Mouse (Mus musculus) embryonic facial prominence, embryonic 13.5 days (tissue): ENCODE data around the gene Gpalpp1. TPM values are rescaled to one million over a fixed set of nuclear protein-coding genes. Genes with fewer than 3 reads are reported as not detected.

Experiments used
- ATAC-seq: fragments of 200-750 bp; cut with Nextera tagmentation; 2 replicates; pipeline ENCODE4 v1.8.0; 2017; ENCODE audit warnings: low read depth; ENCODE audit not compliant: insufficient number of reproducible peaks, insufficient read depth, low FRiP score, low TSS enrichment
- H3K27ac ChIP-seq: fragments of 300-500 bp; sonication (generic); 2 replicates; pipeline ENCODE4 v1.5.1; 2015; ENCODE audit warnings: moderate library complexity, mild to moderate bottlenecking, inconsistent platforms
- H3K27me3 ChIP-seq: fragments of 300-500 bp; sonication (generic); 2 replicates; pipeline ENCODE4 v1.6.1; 2015; ENCODE audit warnings: mild to moderate bottlenecking, inconsistent platforms
- H3K36me3 ChIP-seq: fragments of 300-500 bp; sonication (generic); 2 replicates; pipeline ENCODE4 v1.6.1; 2015; ENCODE audit warnings: mild to moderate bottlenecking, inconsistent platforms
- H3K4me1 ChIP-seq: fragments of 300-500 bp; sonication (generic); 2 replicates; pipeline ENCODE4 v1.6.1; 2015; ENCODE audit warnings: inconsistent platforms
- H3K4me2 ChIP-seq: fragments of 300-500 bp; sonication (generic); 2 replicates; pipeline ENCODE4 v1.6.1; 2015; ENCODE audit warnings: moderate library complexity, mild to moderate bottlenecking, inconsistent platforms
- H3K4me3 ChIP-seq: fragments of 300-500 bp; sonication (generic); 2 replicates; pipeline ENCODE4 v1.5.1; 2015; ENCODE audit warnings: mild to moderate bottlenecking, inconsistent platforms
- H3K9ac ChIP-seq: fragments of 300-500 bp; sonication (generic); 2 replicates; pipeline ENCODE4 v1.6.1; 2015; ENCODE audit warnings: mild to moderate bottlenecking, inconsistent platforms
- H3K9me3 ChIP-seq: fragments of 300-500 bp; sonication (generic); 2 replicates; pipeline ENCODE4 v1.6.1; 2016; ENCODE audit warnings: inconsistent platforms
- WGBS: fragments of 180-500 bp; shearing (Covaris S2); methylation state at CpG from one replicate; pipeline ENCODE4 v1.1.7; 2015; ENCODE audit warnings: mixed read lengths; 5-methylcytosine and 5-hydroxymethylcytosine counted together
- polyA plus RNA-seq: library from polyadenylated mRNA; unstranded; fragments of >200 nt; fragmentation: Nextera tagmentation; extraction: Ambion mirVana; gene quantifications from 2 replicates; pipeline ENCODE4 v1.2.1, GENCODE M21; 2015

The Gpalpp1 gene
- polyA plus RNA-seq, 1 experiment from 2014 or later, result 12.7 TPM

DNA sequence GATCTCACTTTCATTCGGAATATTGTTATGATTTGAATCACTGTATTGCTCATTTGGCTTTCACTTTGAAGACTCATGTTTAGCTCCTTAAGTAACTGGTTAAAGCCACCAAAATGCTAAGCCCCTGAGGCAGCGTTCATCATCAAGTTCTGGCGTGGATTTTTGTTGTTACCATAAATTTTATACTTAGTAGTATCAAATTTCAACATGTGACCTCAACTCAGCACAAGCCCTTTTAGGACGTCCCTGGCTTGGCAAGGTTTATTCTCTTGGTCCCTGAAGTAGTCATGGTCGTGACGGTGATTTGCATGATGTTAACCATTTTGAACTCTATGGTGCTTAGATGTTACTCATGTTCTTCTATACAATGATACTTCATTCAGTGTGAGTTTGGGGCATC, 36.5 kb upstream of the Gpalpp1 start:
- Histone ChIP-seq H3K36me3 (no peaks in the 10 kb centered on the region), H3K4me2 (no peak overlapping the region), H3K27ac (no peak overlapping the region), H3K4me1 (peaks cover 20% of the 10 kb centered on the region), H3K9ac (no peak overlapping the region), H3K9me3 (no peaks in the 10 kb centered on the region), H3K4me3 (no peak overlapping the region), H3K27me3 (no peaks in the 10 kb centered on the region)
- ATAC-seq, result no peak
- WGBS, result 48% methylated on average over 6 of the region's 6 CpGs

DNA sequence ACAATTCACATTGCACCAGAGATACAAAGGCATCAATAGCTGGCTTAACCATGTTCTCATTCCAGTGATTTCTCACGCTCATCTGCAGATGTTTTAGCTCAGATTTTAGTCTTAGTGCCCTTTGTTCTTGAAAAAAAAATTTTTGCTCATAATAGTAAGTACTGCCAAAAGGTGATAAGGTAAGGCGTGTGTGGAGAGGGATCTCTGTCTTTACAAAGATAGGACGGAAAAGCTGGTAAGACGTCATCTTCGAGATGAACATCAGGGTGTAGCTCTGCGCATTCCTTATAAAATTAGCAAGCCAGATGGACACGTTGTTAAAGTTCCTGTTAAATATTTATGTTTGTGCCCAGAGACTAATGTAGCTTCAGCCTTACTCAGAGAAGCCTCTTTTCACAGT, 35.3 kb upstream of the Gpalpp1 start:
- H3K9ac ChIP-seq, result no peak overlapping the region

DNA sequence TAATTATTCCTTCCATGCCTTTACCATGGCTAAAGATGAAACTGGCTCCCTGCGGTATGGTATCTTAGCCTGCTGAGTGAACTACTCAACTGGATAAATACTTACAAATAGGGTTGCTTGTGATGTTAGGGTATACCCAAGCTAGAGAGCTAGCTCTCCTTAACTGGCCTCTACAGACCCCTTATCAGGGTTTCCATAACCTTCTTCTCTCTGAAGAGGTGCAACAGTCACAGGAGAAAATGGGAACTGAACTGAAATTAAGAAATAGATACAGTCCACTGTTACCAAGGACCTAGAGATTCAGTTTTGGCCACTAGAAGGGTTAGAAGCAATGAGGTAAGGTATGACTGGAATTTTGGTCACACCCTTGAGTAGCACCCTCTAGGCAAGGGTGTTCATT, 34.7 kb upstream of the Gpalpp1 start:
- ATAC-seq, result no peak
- Histone ChIP-seq H3K27me3 (no peaks in the 10 kb centered on the region), H3K36me3 (no peaks in the 10 kb centered on the region), H3K27ac (no peak overlapping the region), H3K4me3 (no peak overlapping the region), H3K4me2 (no peak overlapping the region), H3K9ac (no peak overlapping the region), H3K9me3 (no peaks in the 10 kb centered on the region), H3K4me1 (peaks cover 14% of the 10 kb centered on the region)
- 98% methylated on average over 1 of the region's 1 CpGs for WGBS

More for the DNA sequence above, 35.3 kb upstream of the Gpalpp1 start:
- Histone ChIP-seq H3K4me1 (peaks cover 18% of the 10 kb centered on the region), H3K36me3 (no peaks in the 10 kb centered on the region), H3K27ac (no peak overlapping the region), H3K9me3 (no peaks in the 10 kb centered on the region), H3K4me2 (no peak overlapping the region), H3K27me3 (no peaks in the 10 kb centered on the region), H3K4me3 (no peak overlapping the region)
- 62% methylated on average over 7 of the region's 7 CpGs for WGBS
- ATAC-seq, result no peak

DNA sequence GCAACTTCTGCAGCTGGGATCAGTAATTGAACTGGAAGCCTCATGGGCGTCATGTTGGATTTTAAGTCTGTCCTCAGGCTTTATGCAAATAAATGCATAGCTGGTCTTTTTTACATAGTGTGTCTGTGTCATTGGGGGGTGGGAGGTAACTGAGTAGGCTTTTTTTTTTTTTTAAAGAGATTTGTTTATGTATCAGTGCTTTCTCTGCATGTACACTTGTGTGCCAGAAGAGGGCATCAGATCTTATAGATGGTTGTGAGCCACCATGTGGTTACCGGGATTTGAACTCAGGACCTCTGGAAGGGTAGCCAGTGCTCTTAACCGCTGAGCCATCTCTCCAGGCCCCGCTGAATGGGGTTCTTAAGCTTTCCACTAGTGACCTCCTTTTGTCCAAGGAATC, 24.4 kb upstream of the Gpalpp1 start:
- no peak overlapping the region for H3K9ac ChIP-seq
- peaks cover 62% of the 10 kb centered on the region for H3K36me3 ChIP-seq
- no peak for ATAC-seq
- WGBS, result 94% methylated on average over 4 of the region's 4 CpGs
- H3K27ac ChIP-seq, result no peak overlapping the region
- no peak overlapping the region for H3K4me2 ChIP-seq
- H3K27me3 ChIP-seq, result no peaks in the 10 kb centered on the region
- H3K4me3 ChIP-seq, result no peak overlapping the region
- no peaks in the 10 kb centered on the region for H3K9me3 ChIP-seq
- no peaks in the 10 kb centered on the region for H3K4me1 ChIP-seq

DNA sequence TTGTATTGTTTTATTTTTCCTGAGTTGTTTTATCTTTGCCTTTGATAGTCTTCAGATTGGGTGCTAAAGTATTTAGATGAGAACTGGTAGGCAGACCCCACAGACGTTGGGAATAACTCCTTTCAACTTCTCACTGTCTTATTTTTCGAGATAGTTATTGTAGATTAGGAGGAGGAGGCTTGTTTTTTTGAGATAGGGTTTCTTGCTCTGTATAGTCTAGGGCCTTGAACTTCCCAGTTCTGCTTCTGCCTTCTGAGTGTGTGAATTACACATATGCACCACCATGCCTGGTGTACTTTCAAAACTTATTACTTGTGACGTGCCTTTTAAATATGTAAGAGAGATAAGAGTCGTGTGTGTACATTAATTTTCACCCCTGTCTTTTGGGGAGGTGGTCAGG, 17.6 kb upstream of the Gpalpp1 start:
- ATAC-seq, result no peak
- no peak overlapping the region for H3K27ac ChIP-seq
- no peaks in the 10 kb centered on the region for H3K27me3 ChIP-seq
- peaks cover 87% of the 10 kb centered on the region for H3K36me3 ChIP-seq
- H3K9me3 ChIP-seq, result no peaks in the 10 kb centered on the region
- no peak overlapping the region for H3K4me2 ChIP-seq
- 85% methylated on average over 4 of the region's 4 CpGs for WGBS
- H3K9ac ChIP-seq, result no peak overlapping the region
- H3K4me1 ChIP-seq, result no peaks in the 10 kb centered on the region
- H3K4me3 ChIP-seq, result no peak overlapping the region

DNA sequence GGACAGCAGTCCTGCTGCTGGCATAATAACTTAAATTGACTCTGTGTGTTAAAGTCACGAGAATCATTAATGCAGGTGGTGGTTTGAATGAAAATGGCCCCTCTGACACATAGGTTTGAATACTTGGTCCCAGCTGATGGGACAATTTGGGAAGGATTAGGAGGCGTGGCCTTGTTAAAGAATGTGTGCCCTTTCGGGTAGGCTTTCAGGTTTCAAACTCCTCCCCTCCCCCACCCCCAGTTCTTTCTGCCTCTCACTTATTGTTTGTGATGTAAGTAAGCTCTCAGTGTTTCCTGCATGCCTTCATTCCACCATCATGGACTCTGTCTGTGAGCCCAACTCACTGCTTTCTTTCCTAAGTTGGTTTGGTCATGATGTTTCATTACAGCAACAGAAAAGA, 16.8 kb upstream of the Gpalpp1 start:
- H3K27me3 ChIP-seq, result no peaks in the 10 kb centered on the region
- no peaks in the 10 kb centered on the region for H3K9me3 ChIP-seq
- WGBS, result 91% methylated on average over 3 of the region's 3 CpGs
- no peak for ATAC-seq
- H3K27ac ChIP-seq, result no peak overlapping the region
- peaks cover under 1% of the 10 kb centered on the region; the same call in 1 of the 2 replicates for H3K4me1 ChIP-seq
- peaks cover 87% of the 10 kb centered on the region for H3K36me3 ChIP-seq
- H3K4me2 ChIP-seq, result no peak overlapping the region
- H3K9ac ChIP-seq, result no peak overlapping the region
- no peak overlapping the region for H3K4me3 ChIP-seq

DNA sequence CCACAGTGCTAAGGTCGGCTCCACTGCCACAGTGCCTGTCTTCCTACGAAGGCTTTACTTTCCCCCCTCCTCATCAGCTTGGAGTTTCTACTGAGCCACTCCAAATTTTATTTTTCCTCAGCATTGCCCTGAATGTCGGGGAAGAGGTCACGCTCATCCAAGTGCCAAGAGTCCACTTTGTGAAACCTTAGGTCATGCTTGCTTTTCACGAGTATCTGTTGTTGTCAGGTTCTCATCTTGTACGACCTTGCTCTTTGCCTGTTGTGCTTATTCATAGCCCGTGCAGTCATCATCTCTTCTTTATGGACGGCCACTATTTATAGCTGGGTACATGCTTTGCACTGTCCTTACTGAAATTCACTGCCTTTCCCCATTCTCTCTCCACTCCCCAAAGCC, 12.1 kb upstream of the Gpalpp1 start:
- Histone ChIP-seq H3K4me2 (no peak overlapping the region), H3K4me3 (no peak overlapping the region), H3K4me1 (peaks cover 4% of the 10 kb centered on the region; the same call in 1 of the 2 replicates), H3K27me3 (no peaks in the 10 kb centered on the region), H3K9me3 (no peaks in the 10 kb centered on the region), H3K27ac (no peak overlapping the region), H3K36me3 (peaks cover 82% of the 10 kb centered on the region), H3K9ac (no peak overlapping the region)
- WGBS, result 89% methylated on average over 8 of the region's 8 CpGs
- ATAC-seq, result no peak

DNA sequence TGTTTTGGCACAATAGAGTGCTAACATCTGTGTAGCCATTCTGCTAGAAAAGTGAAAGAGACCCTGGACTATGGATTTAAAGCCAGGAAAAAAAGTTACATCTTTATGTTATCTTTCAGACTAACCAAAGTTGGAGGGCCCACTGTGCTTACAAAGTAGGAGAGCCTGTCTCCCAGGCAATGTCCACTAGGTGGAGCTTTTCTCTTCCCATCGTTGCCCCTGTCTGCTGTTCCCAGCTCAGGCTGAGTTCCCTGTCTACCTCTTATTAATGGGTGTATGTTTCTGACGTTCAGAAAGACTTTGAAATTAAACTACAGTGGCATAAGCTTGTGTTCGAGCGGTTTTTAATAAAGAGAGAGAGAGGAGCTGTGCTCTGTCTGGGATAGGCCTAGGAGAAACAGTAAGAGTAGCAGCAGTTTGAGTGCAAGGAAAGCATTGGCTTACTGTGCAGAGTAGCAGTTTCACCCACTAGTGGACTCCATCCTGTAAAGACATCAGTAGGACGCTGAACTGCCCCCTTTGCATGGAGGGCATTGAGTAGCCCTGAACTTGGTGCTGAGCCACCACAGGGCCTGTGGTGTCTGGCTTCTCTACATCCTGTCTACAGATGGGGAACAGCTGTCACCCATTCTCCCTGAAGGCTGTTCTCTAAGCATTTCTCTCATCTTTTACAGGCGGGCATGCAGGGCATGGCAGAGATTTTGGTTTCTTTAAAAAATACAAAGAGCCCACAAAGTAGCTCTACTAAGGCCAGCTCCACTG, 11.5 kb upstream of the Gpalpp1 start:
- Histone ChIP-seq H3K36me3 (peaks cover 82% of the 10 kb centered on the region), H3K27me3 (no peaks in the 10 kb centered on the region), H3K9ac (no peak overlapping the region), H3K4me1 (peaks cover 4% of the 10 kb centered on the region; the same call in 1 of the 2 replicates), H3K4me2 (no peak overlapping the region), H3K9me3 (no peaks in the 10 kb centered on the region), H3K27ac (no peak overlapping the region), H3K4me3 (no peak overlapping the region)
- no peak for ATAC-seq
- WGBS, result 49% methylated on average over 6 of the region's 6 CpGs

DNA sequence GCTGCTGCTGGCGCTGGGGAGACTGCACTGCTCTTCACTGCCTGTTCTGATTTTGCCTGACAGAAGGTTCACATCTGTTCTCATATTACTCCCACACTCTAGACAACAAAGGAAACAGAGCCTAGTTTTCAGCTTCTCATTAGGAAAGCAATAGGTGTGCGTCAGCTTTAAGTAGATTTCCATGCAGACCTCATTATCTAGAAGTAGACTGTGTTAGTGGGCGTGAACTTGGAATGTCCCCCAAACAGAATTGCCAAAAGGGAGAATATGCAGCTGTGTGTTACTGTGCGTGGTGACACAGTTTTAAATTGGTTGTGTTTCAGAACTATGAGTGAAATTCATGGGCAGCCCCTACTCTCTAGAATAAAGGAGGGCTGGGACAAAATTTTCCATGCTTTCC, 9.9 kb upstream of the Gpalpp1 start:
- H3K36me3 ChIP-seq, result peaks cover 81% of the 10 kb centered on the region
- H3K9ac ChIP-seq, result no peak overlapping the region
- H3K4me3 ChIP-seq, result no peak overlapping the region
- 81% methylated on average over 4 of the region's 4 CpGs for WGBS
- H3K27me3 ChIP-seq, result no peaks in the 10 kb centered on the region
- no peak overlapping the region for H3K4me2 ChIP-seq
- H3K9me3 ChIP-seq, result no peaks in the 10 kb centered on the region
- ATAC-seq, result no peak
- peaks cover 4% of the 10 kb centered on the region; the same call in 1 of the 2 replicates for H3K4me1 ChIP-seq
- H3K27ac ChIP-seq, result no peak overlapping the region

DNA sequence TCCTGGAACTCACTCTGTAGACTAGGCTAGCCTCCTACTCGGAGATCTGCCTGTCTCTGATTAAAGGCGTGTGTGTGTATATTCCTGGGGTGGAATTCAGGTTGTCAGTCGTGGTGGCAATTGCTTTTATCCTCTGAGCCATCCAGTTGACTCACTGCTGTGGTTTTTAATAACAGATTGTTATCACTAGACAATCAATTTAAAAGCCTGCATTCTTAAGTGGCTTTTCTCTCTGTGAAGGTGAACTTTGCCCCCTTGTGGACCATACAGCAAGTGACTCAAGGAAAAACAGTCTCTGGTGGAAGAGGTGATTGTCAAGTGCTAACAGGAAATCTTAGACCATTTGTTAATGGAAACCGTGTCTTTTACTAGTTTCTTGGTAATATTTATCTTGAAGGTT, 8.4 kb upstream of the Gpalpp1 start:
- WGBS, result 64% methylated on average over 4 of the region's 4 CpGs
- no peak for ATAC-seq
- Histone ChIP-seq H3K36me3 (peaks cover 79% of the 10 kb centered on the region), H3K9ac (no peak overlapping the region), H3K9me3 (no peaks in the 10 kb centered on the region), H3K27me3 (no peaks in the 10 kb centered on the region), H3K4me2 (no peak overlapping the region), H3K27ac (no peak overlapping the region), H3K4me1 (peaks cover 4% of the 10 kb centered on the region; the same call in 1 of the 2 replicates), H3K4me3 (no peak overlapping the region)

DNA sequence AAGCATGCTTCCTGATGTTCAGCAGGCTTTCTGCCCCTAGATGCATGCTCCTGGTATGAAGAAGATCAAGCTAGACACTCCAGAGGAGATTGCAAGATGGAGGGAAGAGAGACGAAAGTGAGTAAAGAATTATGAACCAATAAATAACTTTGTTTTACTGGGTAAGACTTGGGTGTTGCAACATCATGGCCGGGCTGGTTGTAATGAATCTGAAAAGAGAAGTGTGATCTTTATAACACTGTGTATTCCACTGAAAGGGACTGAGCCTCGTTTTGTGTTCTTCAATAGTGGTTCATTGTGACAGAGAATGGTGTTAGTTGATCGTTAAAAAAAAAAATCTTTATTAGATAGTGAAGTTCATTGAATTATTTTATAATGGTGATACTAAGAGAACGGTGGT, 5.2 kb upstream of the Gpalpp1 start:
- Histone ChIP-seq H3K9ac (no peak overlapping the region), H3K36me3 (peaks cover 60% of the 10 kb centered on the region), H3K4me1 (peaks cover 5% of the 10 kb centered on the region), H3K4me2 (no peak overlapping the region), H3K27me3 (no peaks in the 10 kb centered on the region), H3K9me3 (no peaks in the 10 kb centered on the region), H3K27ac (no peak overlapping the region), H3K4me3 (no peak overlapping the region)
- 94% methylated on average over 5 of the region's 5 CpGs for WGBS
- ATAC-seq, result no peak

DNA sequence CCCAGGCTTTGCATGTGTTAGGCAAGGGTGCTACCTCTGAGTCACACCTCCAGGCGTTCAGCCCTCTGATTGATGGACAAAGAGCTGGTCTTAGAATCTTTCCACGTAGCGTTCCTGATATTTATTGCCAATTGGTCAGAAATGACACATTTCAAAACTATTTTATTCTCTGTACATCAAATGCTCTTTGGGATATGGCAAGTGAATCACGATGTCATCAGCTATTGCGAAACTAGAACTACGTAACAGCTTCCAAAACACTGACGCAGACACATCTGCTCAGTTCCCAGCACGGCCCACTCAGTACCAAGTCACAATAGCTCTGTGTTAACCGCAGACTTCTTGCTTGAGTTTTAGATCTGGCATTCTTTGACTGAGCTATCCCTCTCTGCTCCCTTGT, 11.0 kb downstream of the Gpalpp1 start:
- H3K4me2 ChIP-seq, result no peak overlapping the region
- no peak overlapping the region for H3K9ac ChIP-seq
- ATAC-seq, result no peak
- H3K36me3 ChIP-seq, result peaks cover 70% of the 10 kb centered on the region
- H3K4me1 ChIP-seq, result no peaks in the 10 kb centered on the region
- H3K9me3 ChIP-seq, result no peaks in the 10 kb centered on the region
- no peak overlapping the region for H3K4me3 ChIP-seq
- WGBS, result 95% methylated on average over 9 of the region's 9 CpGs
- H3K27me3 ChIP-seq, result no peaks in the 10 kb centered on the region
- no peak overlapping the region for H3K27ac ChIP-seq
